Mouse (Mus musculus): ENCODE measurements around the gene Armc9. TPM values are rescaled to one million over a fixed set of nuclear protein-coding genes. Genes with fewer than 3 reads are reported as not detected.
A peak's percentile ranks its signal among the peaks of the same experiment; 100 is the strongest.

Gene Armc9
- polyA plus RNA-seq, 1 experiment from 2014 or later: 19.1 TPM

DNA sequence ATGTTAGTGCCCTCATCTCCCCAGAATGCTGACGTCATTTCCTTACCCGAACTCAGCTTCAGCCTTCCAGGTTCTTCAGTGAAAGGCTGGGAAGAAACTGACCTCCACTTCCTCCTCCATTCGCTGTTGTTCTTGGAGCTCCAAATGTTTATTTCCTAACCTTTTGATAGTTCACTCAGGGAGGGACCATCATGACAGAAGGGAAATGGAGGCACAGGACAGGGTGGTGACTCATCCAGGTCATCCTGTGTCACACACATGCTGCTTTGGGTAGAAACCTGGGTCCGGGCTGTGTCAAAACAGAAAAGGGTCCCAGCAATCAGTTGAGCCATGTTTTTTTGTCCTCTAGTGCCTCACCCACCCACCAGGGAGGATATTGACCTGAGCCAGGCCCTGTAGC is 11.4 kb upstream of the Armc9 start:
- no peak overlapping the region for H3K9ac ChIP-seq (ENCODE audit: low read length)
- no peaks in the 10 kb centered on the region for H3K9me3 ChIP-seq (replicated peaks; ENCODE audit: control insufficient read depth, low read length)
- ATAC-seq (ENCODE audit: insufficient read depth, low FRiP score): no peak
- H3K4me2 ChIP-seq (ENCODE audit: low read depth, low read length): no peak overlapping the region
- H3K27ac ChIP-seq (ENCODE audit: low read length): no peak overlapping the region
- H3K27me3 ChIP-seq (ENCODE audit: control insufficient read depth, insufficient read depth, low read length): no peaks in the 10 kb centered on the region
- 81% methylated on average over 4 of the region's 4 CpGs for WGBS
- H3K4me3 ChIP-seq (replicated peaks; ENCODE audit: low read length): no peak overlapping the region
- H3K36me3 ChIP-seq (ENCODE audit: control insufficient read depth, insufficient read depth, low read length): 0 out of 2 replicates have a peak, but pooled peaks cover 7% of the 10 kb centered on the region
- H3K4me1 ChIP-seq (ENCODE audit: control insufficient read depth, insufficient read depth, low read length): no peaks in the 10 kb centered on the region

DNA sequence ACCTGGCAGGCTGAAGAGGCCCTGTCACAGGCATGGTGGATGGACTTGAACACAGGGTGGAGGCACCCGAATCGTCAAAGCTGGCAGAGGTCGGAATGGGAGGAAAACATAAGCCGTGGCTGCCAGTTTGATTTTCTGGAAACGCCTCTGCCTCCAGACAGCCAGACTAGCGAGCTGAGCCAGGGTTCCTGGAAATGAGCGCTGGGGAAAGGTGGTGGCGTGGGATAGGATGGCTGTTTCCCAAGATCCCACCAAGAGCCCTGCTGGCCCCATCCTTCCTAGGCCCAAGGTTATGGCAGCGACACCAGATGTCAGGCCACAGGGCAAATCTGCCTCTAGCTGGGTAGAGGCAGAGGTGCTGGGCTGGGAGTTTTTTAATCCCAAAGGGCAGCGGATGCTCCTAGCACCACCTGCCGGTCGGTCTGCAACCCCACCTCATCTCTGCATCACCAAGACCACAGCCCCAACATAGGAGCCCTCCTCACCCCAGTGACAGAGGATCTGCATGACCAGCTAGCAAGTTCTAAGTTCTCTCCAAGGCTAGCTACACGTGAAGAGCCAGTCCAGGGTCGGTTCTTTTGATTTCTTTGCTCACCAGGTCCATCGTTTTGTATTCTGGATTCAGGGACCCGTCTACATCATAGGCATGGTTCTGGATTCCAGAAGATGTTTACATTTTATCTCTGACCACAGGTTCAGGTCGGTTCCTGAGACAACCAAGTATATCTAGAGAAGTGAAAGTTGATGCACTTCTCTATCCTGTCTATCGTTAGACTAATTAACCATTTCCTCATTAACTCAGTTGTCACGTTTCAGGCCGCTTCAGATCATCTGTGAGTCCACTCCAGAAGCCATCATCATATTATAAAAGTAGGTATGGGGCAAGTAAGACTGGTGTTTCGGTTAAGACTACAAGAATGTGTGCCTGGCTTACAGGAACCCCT is 10.3 kb upstream of the Armc9 start:
- no peak for ATAC-seq (ENCODE audit: insufficient read depth, low FRiP score)
- WGBS: 76% methylated on average over 21 of the region's 21 CpGs
- Histone ChIP-seq H3K9ac (ENCODE audit: low read length) (no peak overlapping the region), H3K4me1 (ENCODE audit: control insufficient read depth, insufficient read depth, low read length) (no peaks in the 10 kb centered on the region), H3K4me3 (replicated peaks; ENCODE audit: low read length) (no peak overlapping the region), H3K27ac (ENCODE audit: low read length) (no peak overlapping the region), H3K27me3 (ENCODE audit: control insufficient read depth, insufficient read depth, low read length) (no peaks in the 10 kb centered on the region), H3K9me3 (replicated peaks; ENCODE audit: control insufficient read depth, low read length) (no peaks in the 10 kb centered on the region), H3K4me2 (ENCODE audit: low read depth, low read length) (no peak overlapping the region), H3K36me3 (ENCODE audit: control insufficient read depth, insufficient read depth, low read length) (no peaks in the 10 kb centered on the region)

GRCm38 (mm10) chr1:86146293-86146692 is 8.3 kb upstream of the Armc9 start:
- Histone ChIP-seq H3K27ac (ENCODE audit: low read length) (no peak overlapping the region), H3K27me3 (ENCODE audit: control insufficient read depth, insufficient read depth, low read length) (no peaks in the 10 kb centered on the region), H3K4me3 (replicated peaks; ENCODE audit: low read length) (no peak overlapping the region), H3K36me3 (ENCODE audit: control insufficient read depth, insufficient read depth, low read length) (no peaks in the 10 kb centered on the region), H3K9me3 (replicated peaks; ENCODE audit: control insufficient read depth, low read length) (no peaks in the 10 kb centered on the region), H3K4me1 (ENCODE audit: control insufficient read depth, insufficient read depth, low read length) (no peaks in the 10 kb centered on the region), H3K4me2 (ENCODE audit: low read depth, low read length) (no peak overlapping the region), H3K9ac (ENCODE audit: low read length) (no peak overlapping the region)
- WGBS: 70% methylated on average over 5 of the region's 5 CpGs
- no peak for ATAC-seq (ENCODE audit: insufficient read depth, low FRiP score)

GRCm38 (mm10) chr1:86147557-86147956 is 7.0 kb upstream of the Armc9 start:
- ATAC-seq (ENCODE audit: insufficient read depth, low FRiP score): no peak
- H3K4me3 ChIP-seq (replicated peaks; ENCODE audit: low read length): no peak overlapping the region
- H3K9me3 ChIP-seq (replicated peaks; ENCODE audit: control insufficient read depth, low read length): no peaks in the 10 kb centered on the region
- no peaks in the 10 kb centered on the region for H3K27me3 ChIP-seq (ENCODE audit: control insufficient read depth, insufficient read depth, low read length)
- no peak overlapping the region for H3K27ac ChIP-seq (ENCODE audit: low read length)
- 59% methylated on average over 5 of the region's 5 CpGs for WGBS
- H3K36me3 ChIP-seq (ENCODE audit: control insufficient read depth, insufficient read depth, low read length): no peaks in the 10 kb centered on the region
- H3K4me2 ChIP-seq (ENCODE audit: low read depth, low read length): no peak overlapping the region
- no peak overlapping the region for H3K9ac ChIP-seq (ENCODE audit: low read length)
- no peaks in the 10 kb centered on the region for H3K4me1 ChIP-seq (ENCODE audit: control insufficient read depth, insufficient read depth, low read length)

DNA sequence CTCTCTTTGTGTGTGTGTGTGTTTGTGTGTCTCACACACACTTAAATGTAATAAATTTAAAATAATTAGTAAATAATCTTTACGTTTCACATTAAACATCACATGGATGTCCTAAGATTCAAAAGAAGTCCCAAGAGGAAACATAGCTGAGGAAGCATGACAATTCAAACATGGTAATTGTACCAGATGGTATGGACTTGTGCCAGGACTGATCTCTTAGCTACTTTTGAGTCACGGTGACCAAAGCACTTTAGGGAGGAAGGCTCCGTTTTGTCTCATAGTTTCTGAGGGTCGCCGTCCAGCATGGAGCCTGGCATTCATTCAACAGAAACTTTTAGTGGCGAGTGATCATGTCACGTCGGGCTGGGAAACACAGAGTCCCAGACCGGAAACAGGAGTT is 6.4 kb upstream of the Armc9 start:
- no peak overlapping the region for H3K27ac ChIP-seq (ENCODE audit: low read length)
- H3K9me3 ChIP-seq (replicated peaks; ENCODE audit: control insufficient read depth, low read length): no peaks in the 10 kb centered on the region
- no peak overlapping the region for H3K4me3 ChIP-seq (replicated peaks; ENCODE audit: low read length)
- H3K4me1 ChIP-seq (ENCODE audit: control insufficient read depth, insufficient read depth, low read length): no peaks in the 10 kb centered on the region
- H3K4me2 ChIP-seq (ENCODE audit: low read depth, low read length): no peak overlapping the region
- no peaks in the 10 kb centered on the region for H3K36me3 ChIP-seq (ENCODE audit: control insufficient read depth, insufficient read depth, low read length)
- H3K27me3 ChIP-seq (ENCODE audit: control insufficient read depth, insufficient read depth, low read length): no peaks in the 10 kb centered on the region
- no peak overlapping the region for H3K9ac ChIP-seq (ENCODE audit: low read length)
- no peak for ATAC-seq (ENCODE audit: insufficient read depth, low FRiP score)
- WGBS: 80% methylated on average over 9 of the region's 9 CpGs

DNA sequence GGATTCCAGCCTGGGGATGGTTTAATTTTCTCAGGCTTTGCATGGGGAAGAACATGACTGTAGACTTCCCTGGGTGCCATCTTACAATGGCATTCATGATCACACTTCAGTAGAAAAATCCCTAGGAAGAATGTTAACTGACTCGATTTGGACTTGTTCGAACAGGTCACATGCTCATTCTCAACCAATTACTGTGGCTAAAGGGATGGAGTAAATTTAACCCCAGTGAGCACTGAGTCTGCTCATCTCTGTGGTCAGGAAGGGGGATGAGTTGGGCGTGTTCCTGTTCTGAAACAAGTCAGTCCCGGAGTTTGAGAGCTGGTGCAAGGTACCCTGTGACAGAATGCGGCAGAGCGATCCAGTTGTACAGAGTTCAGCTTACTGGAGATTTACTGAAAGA is 3.7 kb upstream of the Armc9 start:
- no peak for ATAC-seq (ENCODE audit: insufficient read depth, low FRiP score)
- no peak overlapping the region for H3K9ac ChIP-seq (ENCODE audit: low read length)

DNA sequence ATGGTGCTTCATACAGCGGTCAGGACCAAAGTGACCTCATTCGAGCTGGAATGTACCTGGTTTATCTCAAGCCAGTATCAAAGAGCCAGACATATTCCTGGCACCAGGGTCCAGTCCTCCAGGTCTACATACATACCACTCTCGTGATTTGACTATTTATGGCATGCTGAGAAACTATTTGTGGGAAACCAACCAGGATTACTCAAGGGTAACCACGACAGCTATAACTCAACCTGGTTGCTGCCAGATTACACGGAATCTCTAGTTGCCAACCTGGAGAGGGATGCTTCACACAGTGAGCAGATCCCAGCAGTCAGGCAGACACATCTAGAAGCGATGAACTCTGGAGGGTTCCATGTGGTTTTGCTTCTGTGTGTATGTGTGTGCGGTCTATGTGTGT is 3.2 kb upstream of the Armc9 start:
- Histone ChIP-seq H3K4me2 (ENCODE audit: low read depth, low read length) (no peak overlapping the region), H3K9me3 (replicated peaks; ENCODE audit: control insufficient read depth, low read length) (no peaks in the 10 kb centered on the region), H3K4me1 (ENCODE audit: control insufficient read depth, insufficient read depth, low read length) (peaks cover 13% of the 10 kb centered on the region), H3K9ac (ENCODE audit: low read length) (no peak overlapping the region), H3K27ac (ENCODE audit: low read length) (no peak overlapping the region), H3K36me3 (ENCODE audit: control insufficient read depth, insufficient read depth, low read length) (no peaks in the 10 kb centered on the region), H3K4me3 (replicated peaks; ENCODE audit: low read length) (no peak overlapping the region), H3K27me3 (ENCODE audit: control insufficient read depth, insufficient read depth, low read length) (no peaks in the 10 kb centered on the region)
- ATAC-seq (ENCODE audit: insufficient read depth, low FRiP score): no peak
- 74% methylated on average over 7 of the region's 7 CpGs for WGBS

More for the DNA sequence above, 3.7 kb upstream of the Armc9 start:
- Histone ChIP-seq H3K36me3 (ENCODE audit: control insufficient read depth, insufficient read depth, low read length) (no peaks in the 10 kb centered on the region), H3K27me3 (ENCODE audit: control insufficient read depth, insufficient read depth, low read length) (no peaks in the 10 kb centered on the region), H3K4me3 (replicated peaks; ENCODE audit: low read length) (no peak overlapping the region), H3K4me1 (ENCODE audit: control insufficient read depth, insufficient read depth, low read length) (peaks cover 13% of the 10 kb centered on the region), H3K27ac (ENCODE audit: low read length) (no peak overlapping the region), H3K9me3 (replicated peaks; ENCODE audit: control insufficient read depth, low read length) (no peaks in the 10 kb centered on the region), H3K4me2 (ENCODE audit: low read depth, low read length) (no peak overlapping the region)
- 73% methylated on average over 6 of the region's 6 CpGs for WGBS

- Histone ChIP-seq H3K9me3 (replicated peaks; ENCODE audit: control insufficient read depth, low read length) (no peaks in the 10 kb centered on the region), H3K9ac (ENCODE audit: low read length) (no peak overlapping the region), H3K36me3 (ENCODE audit: control insufficient read depth, insufficient read depth, low read length) (no peaks in the 10 kb centered on the region), H3K27ac (ENCODE audit: low read length) (no peak overlapping the region), H3K4me3 (replicated peaks; ENCODE audit: low read length) (no peak overlapping the region), H3K4me1 (ENCODE audit: control insufficient read depth, insufficient read depth, low read length) (peaks cover 13% of the 10 kb centered on the region), H3K4me2 (ENCODE audit: low read depth, low read length) (no peak overlapping the region), H3K27me3 (ENCODE audit: control insufficient read depth, insufficient read depth, low read length) (no peaks in the 10 kb centered on the region)
- 85% methylated on average over 1 of the region's 1 CpGs for WGBS
- ATAC-seq (ENCODE audit: insufficient read depth, low FRiP score): no peak
Observed at GRCm38 (mm10) chr1:86152618-86153017, 2.0 kb upstream of the Armc9 start.

DNA sequence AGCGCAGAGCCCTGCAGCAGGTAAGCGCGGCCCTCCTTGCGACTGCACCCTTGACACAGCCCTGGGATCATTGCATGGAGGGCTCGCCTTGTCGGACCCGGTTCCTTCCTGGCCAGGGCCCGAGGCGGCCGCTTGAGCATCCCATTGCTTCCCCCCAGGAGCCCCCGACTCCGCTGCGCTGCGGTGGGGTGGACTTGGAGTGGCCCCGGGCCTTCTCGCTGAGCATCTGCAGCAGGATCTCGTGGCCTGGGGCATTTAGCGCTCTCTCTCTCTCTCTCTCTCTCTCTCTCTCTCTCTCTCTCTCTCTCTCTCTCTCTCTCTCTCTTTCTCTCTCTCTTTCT is 214 bp downstream of the Armc9 start:
- Histone ChIP-seq H3K4me2 (ENCODE audit: low read depth, low read length) (peak overlapping the region; percentile 80), H3K27ac (ENCODE audit: low read length) (no peak overlapping the region), H3K4me3 (replicated peaks; ENCODE audit: low read length) (peak overlapping the region; percentile 85), H3K9me3 (replicated peaks; ENCODE audit: control insufficient read depth, low read length) (no peaks in the 10 kb centered on the region), H3K4me1 (ENCODE audit: control insufficient read depth, insufficient read depth, low read length) (peaks cover 13% of the 10 kb centered on the region), H3K36me3 (ENCODE audit: control insufficient read depth, insufficient read depth, low read length) (no peaks in the 10 kb centered on the region), H3K27me3 (ENCODE audit: control insufficient read depth, insufficient read depth, low read length) (no peaks in the 10 kb centered on the region), H3K9ac (ENCODE audit: low read length) (peak overlapping the region; percentile 82)
- 0% methylated on average over 18 of the region's 18 CpGs for WGBS
- no peak for ATAC-seq (ENCODE audit: insufficient read depth, low FRiP score)

Data from stomach, embryonic 16.5 days (tissue).